Mouse (Mus musculus) bone marrow, adult 2 months (tissue): ENCODE measurements around the gene Zkscan4.

Source experiments
- CTCF ChIP-seq: fragments of 200-500 bp; IDR thresholded peaks from 2 replicates; pipeline ENCODE4 v1.5.1; 2011; ENCODE audit warnings: low read length, control low read depth; ENCODE audit not compliant: control insufficient read depth, insufficient read depth
- POLR2A ChIP-seq: fragments of 200-500 bp; IDR thresholded peaks from 2 replicates; pipeline ENCODE4 v1.6.1; 2011; ENCODE audit warnings: low read depth, mild to moderate bottlenecking, control low read depth, low read length, borderline replicate concordance; ENCODE audit not compliant: control insufficient read depth

GRCm38 (mm10) chr13:21530136-21530535 is 51.4 kb downstream of the Zkscan4 start:
- TF ChIP-seq CTCF (no peak), POLR2A (no peak)
